In the genomic region with DNA sequence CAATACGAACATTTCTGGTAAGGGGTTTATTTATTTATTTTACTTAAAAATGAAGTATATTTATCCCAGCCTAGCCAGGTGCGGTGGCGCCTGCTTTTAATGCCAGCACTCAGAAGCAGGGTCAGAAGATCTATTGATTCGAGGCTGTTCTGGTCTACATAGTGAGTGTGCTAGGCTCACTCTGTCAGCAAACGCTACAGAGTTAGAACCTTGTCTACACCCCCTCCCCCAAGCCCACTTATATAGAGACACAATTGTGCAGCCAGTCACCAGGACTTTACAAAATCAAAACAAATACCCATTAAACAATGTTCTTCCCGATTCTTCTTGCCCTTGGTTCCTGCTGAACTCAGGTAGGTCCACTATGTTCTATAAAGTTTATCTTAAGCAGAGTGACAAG, we compare ENCODE assay signal across 8 mouse cellular contexts. TPM values are rescaled to one million over a fixed set of nuclear protein-coding genes. Genes with fewer than 3 reads are reported as not detected.
A peak's percentile ranks its signal among the peaks of the same experiment; 100 is the strongest.
DNase-seq lines count a peak whose midpoint lies in the region; ATAC-seq and TF ChIP-seq lines count a peak whose summit lies in the region.

No protein-coding gene starts in this region.

- no peak for ATAC-seq in heart, embryonic 14.5 days (ENCODE audit: insufficient number of reproducible peaks, insufficient read depth, low FRiP score, low read depth)
- ATAC-seq in forebrain, postnatal 0 days = no peak
- peak; percentile 11; the same call in 1 of the 2 replicates for ATAC-seq in liver, postnatal 0 days
- ATAC-seq in megakaryocyte progenitor cell, adult 5-6 weeks (replicated peaks; ENCODE audit: poor library complexity) = no peak

- TF ChIP-seq EP300 in liver, postnatal 0 days (IDR thresholded peaks at IDR 0.05; ENCODE audit: low read depth) = 0 out of 2 replicates have a peak, but pooled peaks have one; percentile 1

- H3K4me2 ChIP-seq in heart, embryonic 14.5 days (ENCODE audit: low read length) = peak overlapping the region; percentile 69
- peak overlapping the region; percentile 66 for H3K4me2 ChIP-seq in forebrain, postnatal 0 days (ENCODE audit: low read depth)
- H3K4me2 ChIP-seq in liver, postnatal 0 days (ENCODE audit: low read depth, low read length) = peak overlapping the region; percentile 97

- H3K36me3 ChIP-seq in heart, embryonic 14.5 days (ENCODE audit: control insufficient read depth, insufficient read depth, low read length) = no peaks in the 10 kb centered on the region
- no peaks in the 10 kb centered on the region for H3K36me3 ChIP-seq in forebrain, postnatal 0 days (ENCODE audit: insufficient read depth)
- no peaks in the 10 kb centered on the region for H3K36me3 ChIP-seq in liver, postnatal 0 days (replicated peaks; ENCODE audit: insufficient read depth, low read length)

- peak overlapping the region; percentile 81 for H3K9ac ChIP-seq in heart, embryonic 14.5 days (ENCODE audit: low read length)
- 0 out of 2 replicates have a peak overlapping the region, but pooled peaks have one; percentile 34 for H3K9ac ChIP-seq in forebrain, postnatal 0 days
- peak overlapping the region; percentile 80 for H3K9ac ChIP-seq in liver, postnatal 0 days (replicated peaks)

- WGBS in heart, embryonic 14.5 days = 28% methylated on average over 6 of the region's 6 CpGs
- WGBS in bone marrow, adult 2 months = 34% methylated on average over 6 of the region's 6 CpGs
- 22% methylated on average over 6 of the region's 6 CpGs for WGBS in forebrain, postnatal 0 days
- 31% methylated on average over 6 of the region's 6 CpGs for WGBS in liver, postnatal 0 days (ENCODE audit: insufficient replicate concordance)

- peak overlapping the region; percentile 66 to 82; a peak in 3 of 4 replicates for H3K4me3 ChIP-seq in heart, embryonic 14.5 days (ENCODE audit: control insufficient read depth in 1 of 2, insufficient read depth in 1 of 2, low read depth in 1 of 2, low read length in 2 of 2)
- H3K4me3 ChIP-seq in bone marrow, adult 2 months (replicated peaks; ENCODE audit: control insufficient read depth, low read depth, low read length) = peak overlapping the region; percentile 29
- peak overlapping the region; percentile 65 for H3K4me3 ChIP-seq in forebrain, postnatal 0 days (ENCODE audit: low read depth, low read length)
- peak overlapping the region; percentile 83 for H3K4me3 ChIP-seq in liver, postnatal 0 days (ENCODE audit: low read depth, low read length)

- DNase-seq in heart, adult 8-10 months (ENCODE audit: low spot score) = no peak
- no peak for DNase-seq in forebrain, postnatal 0 days
- no peak for DNase-seq in liver, postnatal 0 days
- no peak for DNase-seq in layer of hippocampus, adult 18-20 months (ENCODE audit: low spot score in 2 of 2)
- DNase-seq in ovary, postnatal 36 days (ENCODE audit: low spot score) = no peak

- peak overlapping the region in 1 of 2 experiments; percentile 80; a peak in 1 of 4 replicates for H3K27ac ChIP-seq in heart, embryonic 14.5 days (replicated peaks in 1 of 2; ENCODE audit: control insufficient read depth in 1 of 2, insufficient read depth in 1 of 2, low read depth in 2 of 2, low read length in 2 of 2)
- H3K27ac ChIP-seq in bone marrow, adult 2 months (ENCODE audit: control insufficient read depth, insufficient read depth, low read depth, low read length, poor library complexity) = no peak overlapping the region
- no peak overlapping the region for H3K27ac ChIP-seq in forebrain, postnatal 0 days (ENCODE audit: low read depth, low read length)
- peak overlapping the region; percentile 92 for H3K27ac ChIP-seq in liver, postnatal 0 days (ENCODE audit: low read depth)

- no peaks in the 10 kb centered on the region for H3K27me3 ChIP-seq in heart, embryonic 14.5 days (ENCODE audit: control insufficient read depth, insufficient read depth, low read length)
- no peaks in the 10 kb centered on the region for H3K27me3 ChIP-seq in forebrain, postnatal 0 days (ENCODE audit: insufficient read depth, low read length)
- no peaks in the 10 kb centered on the region for H3K27me3 ChIP-seq in liver, postnatal 0 days (ENCODE audit: insufficient read depth, low read length)

- H3K9me3 ChIP-seq in heart, embryonic 14.5 days (ENCODE audit: control insufficient read depth, low read length) = no peaks in the 10 kb centered on the region
- no peaks in the 10 kb centered on the region for H3K9me3 ChIP-seq in forebrain, postnatal 0 days (ENCODE audit: low read length)
- no peaks in the 10 kb centered on the region for H3K9me3 ChIP-seq in liver, postnatal 0 days (ENCODE audit: low read length)

- TF ChIP-seq POLR2A in bone marrow, adult 2 months (IDR thresholded peaks at IDR 0.05; ENCODE audit: borderline replicate concordance, control insufficient read depth, low read depth, low read length) = no peak

- H3K4me1 ChIP-seq in heart, embryonic 14.5 days (ENCODE audit: control insufficient read depth in 2 of 2, insufficient read depth in 2 of 2, low read length in 2 of 2) = peaks cover 0 to 8% of the 10 kb centered on the region in 2 experiments; a peak in 2 of 4 replicates
- H3K4me1 ChIP-seq in bone marrow, adult 2 months (ENCODE audit: control insufficient read depth, insufficient read depth, low read length) = no peaks in the 10 kb centered on the region; the same call in 1 of the 2 replicates
- H3K4me1 ChIP-seq in forebrain, postnatal 0 days (ENCODE audit: insufficient read depth) = no peaks in the 10 kb centered on the region
- H3K4me1 ChIP-seq in liver, postnatal 0 days (ENCODE audit: insufficient read depth) = peaks cover 18% of the 10 kb centered on the region

- TF ChIP-seq CTCF in bone marrow, adult 2 months (IDR thresholded peaks at IDR 0.05; ENCODE audit: control insufficient read depth, insufficient read depth, low read length) = no peak
- no peak for TF ChIP-seq CTCF in forebrain, postnatal 0 days (IDR thresholded peaks at IDR 0.05; ENCODE audit: low read depth)
- no peak for TF ChIP-seq CTCF in liver, postnatal 0 days (IDR thresholded peaks at IDR 0.05; ENCODE audit: low read depth)

RNA-seq across cellular contexts. Expression of a gene that starts 0.8 kb away (rescaled TPM):
- polyA plus RNA-seq in heart, embryonic 14.5 days (2014; fragmentation: Nextera tagmentation; extraction: Ambion mirVana) = 54.0 and 57.4 TPM in 2 replicates
- 100 to 1,000 TPM; 207 to 255 (median 235) TPM for total RNA-seq in heart, adult 8-10 months (2022)
- polyA plus RNA-seq in bone marrow, adult 2 months (2011; ENCODE audit: insufficient read depth, insufficient read length, low replicate concordance, missing spikeins) = 7.7 and 15.2 TPM in 2 replicates
- 17.2 and 18.1 TPM in 2 replicates for total RNA-seq in forebrain, postnatal 0 days (2014; rRNA removed)
- 21.2 and 24.7 TPM in 2 replicates for polyA plus RNA-seq in forebrain, postnatal 0 days (2015; fragmentation: Nextera tagmentation; extraction: Ambion mirVana)
- polyA plus RNA-seq in liver, postnatal 0 days (2015; fragmentation: Nextera tagmentation; extraction: Ambion mirVana) = 58.9 and 61.6 TPM in 2 replicates
- 10 to 100 TPM; 26.2 to 28.6 TPM for total RNA-seq in layer of hippocampus, adult 18-20 months (2021)
- total RNA-seq in megakaryocyte progenitor cell, adult 5-6 weeks (2015) = 53.7 and 59.9 TPM in 2 replicates
- total RNA-seq in megakaryocyte progenitor cell, adult 5-6 weeks (2017) = 59.6 and 61.6 TPM in 2 replicates

RNA-seq across cellular contexts. Expression of a gene that starts 33.0 kb away (rescaled TPM):
- polyA plus RNA-seq in heart, embryonic 14.5 days (2014; fragmentation: Nextera tagmentation; extraction: Ambion mirVana) = 37.7 and 38.1 TPM in 2 replicates
- total RNA-seq in heart, adult 8-10 months (2022) = 10 to 100 TPM; 18.3 to 25.8 (median 22.7) TPM
- 46.2 and 50.7 TPM in 2 replicates for polyA plus RNA-seq in bone marrow, adult 2 months (2011; ENCODE audit: insufficient read depth, insufficient read length, low replicate concordance, missing spikeins)
- total RNA-seq in forebrain, postnatal 0 days (2014; rRNA removed) = 30.8 and 33.7 TPM in 2 replicates
- 10.3 and 10.9 TPM in 2 replicates for polyA plus RNA-seq in forebrain, postnatal 0 days (2015; fragmentation: Nextera tagmentation; extraction: Ambion mirVana)
- polyA plus RNA-seq in liver, postnatal 0 days (2015; fragmentation: Nextera tagmentation; extraction: Ambion mirVana) = 35.6 and 36.3 TPM in 2 replicates
- total RNA-seq in layer of hippocampus, adult 18-20 months (2021) = 10 to 100 TPM; 37.4 to 41.8 TPM
- 275 and 331 TPM in 2 replicates for total RNA-seq in megakaryocyte progenitor cell, adult 5-6 weeks (2015)
- total RNA-seq in megakaryocyte progenitor cell, adult 5-6 weeks (2017) = 231 and 237 TPM in 2 replicates

RNA-seq across cellular contexts. Expression of a gene that starts 43.8 kb away (rescaled TPM):
- polyA plus RNA-seq in heart, embryonic 14.5 days (2014; fragmentation: Nextera tagmentation; extraction: Ambion mirVana) = 25.9 and 27.7 TPM in 2 replicates
- 1 to 10 TPM; 6.2 to 7.7 (median 7.2) TPM for total RNA-seq in heart, adult 8-10 months (2022)
- polyA plus RNA-seq in bone marrow, adult 2 months (2011; ENCODE audit: insufficient read depth, insufficient read length, low replicate concordance, missing spikeins) = 3.7 and 6.5 TPM in 2 replicates
- total RNA-seq in forebrain, postnatal 0 days (2014; rRNA removed) = 14.5 and 22.6 TPM in 2 replicates
- polyA plus RNA-seq in forebrain, postnatal 0 days (2015; fragmentation: Nextera tagmentation; extraction: Ambion mirVana) = 15.6 and 24.9 TPM in 2 replicates
- 5.4 and 5.5 TPM in 2 replicates for polyA plus RNA-seq in liver, postnatal 0 days (2015; fragmentation: Nextera tagmentation; extraction: Ambion mirVana)
- 10 to 100 TPM; 11.7 to 14.7 TPM for total RNA-seq in layer of hippocampus, adult 18-20 months (2021)
- total RNA-seq in megakaryocyte progenitor cell, adult 5-6 weeks (2015) = 8.1 and 9.2 TPM in 2 replicates
- 4.2 and 6.8 TPM in 2 replicates for total RNA-seq in megakaryocyte progenitor cell, adult 5-6 weeks (2017)

Comparison
In these comparisons a context has a peak if more than half of its experiments do, and no peak if none do; other contexts are left out.
1. H3K4me3 ChIP-seq: peak in every context shown above with its lines; median percentile 83 in liver, postnatal 0 days; 74 in heart, embryonic 14.5 days; 65 in forebrain, postnatal 0 days; 29 in bone marrow, adult 2 months.